Mouse (Mus musculus) olfactory bulb, adult 2 months (tissue): ENCODE data around the gene Fbxl14. TPM values are rescaled to one million over a fixed set of nuclear protein-coding genes. Genes with fewer than 3 reads are reported as not detected.

Experiments
- H3K27ac ChIP-seq: fragments of 200-500 bp; 2 replicates; pipeline ENCODE4 v1.5.1; 2012; ENCODE audit warnings: low read depth, low read length; ENCODE audit not compliant: insufficient read depth
- H3K4me1 ChIP-seq: fragments of 200-500 bp; 2 replicates; pipeline ENCODE4 v1.6.1; 2012; ENCODE audit warnings: low read length; ENCODE audit not compliant: control insufficient read depth, insufficient read depth
- H3K4me3 ChIP-seq: fragments of 200-500 bp; 2 replicates; pipeline ENCODE4 v1.5.1; 2012; ENCODE audit warnings: mild to moderate bottlenecking, low read depth, low read length, moderate library complexity; ENCODE audit not compliant: insufficient read depth
- CTCF ChIP-seq: fragments of 200-500 bp; IDR thresholded peaks from 2 replicates; pipeline ENCODE4 v1.5.1; 2012; ENCODE audit warnings: low read depth, mild to moderate bottlenecking, low read length, moderate library complexity; ENCODE audit not compliant: insufficient read depth
- POLR2A ChIP-seq: fragments of 200-500 bp; IDR thresholded peaks from 2 replicates; pipeline ENCODE4 v1.6.1; 2012; ENCODE audit warnings: mild to moderate bottlenecking, low read depth, low read length, moderate library complexity; ENCODE audit not compliant: insufficient read depth
- WGBS: fragments of 180-500 bp; shearing (Covaris S2); methylation state at CpG from one replicate; pipeline ENCODE4 v1.1.7; 2018; 5-methylcytosine and 5-hydroxymethylcytosine counted together
- polyA plus RNA-seq: library from polyadenylated mRNA; stranded (reverse); fragments of >200 nt; gene quantifications from 2 replicates; pipeline ENCODE4 v1.2.4, GENCODE M21; 2012; ENCODE audit warnings: low replicate concordance; ENCODE audit not compliant: missing spikeins, insufficient read depth, insufficient read length

Fbxl14 gene
- polyA plus RNA-seq, 1 experiment: not detected

GRCm38 (mm10) chr6:119448321-119449059, 31.0 kb upstream of the Fbxl14 start:
- Histone ChIP-seq H3K4me1 (peaks cover 27% of the 10 kb centered on the region), H3K27ac (no peak overlapping the region), H3K4me3 (peak overlapping the region; percentile 32)
- WGBS: 22% methylated on average over 18 of the region's 18 CpGs
- TF ChIP-seq POLR2A (no peak), CTCF (no peak)

- peak overlapping the region; percentile 32 for H3K4me3 ChIP-seq
- WGBS: 7% methylated on average over 23 of the region's 23 CpGs
- H3K4me1 ChIP-seq: peaks cover 25% of the 10 kb centered on the region
Observed at GRCm38 (mm10) chr6:119449060-119449499, 30.4 kb upstream of the Fbxl14 start.

GRCm38 (mm10) chr6:119450965-119451943, 28.2 kb upstream of the Fbxl14 start:
- TF ChIP-seq POLR2A (no peak), CTCF (no peak)

More at GRCm38 (mm10) chr6:119449060-119449499, 30.4 kb upstream of the Fbxl14 start:
- H3K27ac ChIP-seq: no peak overlapping the region
- TF ChIP-seq CTCF: no peak
- TF ChIP-seq POLR2A: no peak

GRCm38 (mm10) chr6:119451981-119452499, 27.4 kb upstream of the Fbxl14 start:
- TF ChIP-seq CTCF: no peak
- TF ChIP-seq POLR2A: no peak
- WGBS: under 1% methylated on average over 15 of the region's 15 CpGs
- H3K27ac ChIP-seq: peak overlapping the region; percentile 76
- H3K4me3 ChIP-seq: peak overlapping the region; percentile 39
- H3K4me1 ChIP-seq: peaks cover 21% of the 10 kb centered on the region

More at GRCm38 (mm10) chr6:119450965-119451943, 28.2 kb upstream of the Fbxl14 start:
- WGBS: 35% methylated on average over 14 of the region's 14 CpGs
- Histone ChIP-seq H3K4me1 (peaks cover 22% of the 10 kb centered on the region), H3K4me3 (no peak overlapping the region), H3K27ac (no peak overlapping the region)

- no peak overlapping the region for H3K4me3 ChIP-seq
- no peak overlapping the region for H3K27ac ChIP-seq
- no peaks in the 10 kb centered on the region for H3K4me1 ChIP-seq
- no peak for TF ChIP-seq POLR2A
- no peak for TF ChIP-seq CTCF
- 77% methylated on average over 8 of the region's 8 CpGs for WGBS
Observed at GRCm38 (mm10) chr6:119458166-119458565, 21.3 kb upstream of the Fbxl14 start.

- no peaks in the 10 kb centered on the region for H3K4me1 ChIP-seq
- WGBS: 93% methylated on average over 4 of the region's 4 CpGs
- H3K27ac ChIP-seq: no peak overlapping the region
- H3K4me3 ChIP-seq: no peak overlapping the region
- TF ChIP-seq CTCF: no peak
- no peak for TF ChIP-seq POLR2A
Observed at GRCm38 (mm10) chr6:119459041-119459440, 20.4 kb upstream of the Fbxl14 start.

GRCm38 (mm10) chr6:119460391-119460790, 19.1 kb upstream of the Fbxl14 start:
- Histone ChIP-seq H3K27ac (no peak overlapping the region), H3K4me3 (no peak overlapping the region), H3K4me1 (no peaks in the 10 kb centered on the region)
- WGBS: 92% methylated on average over 5 of the region's 5 CpGs
- TF ChIP-seq POLR2A (no peak), CTCF (no peak)

GRCm38 (mm10) chr6:119466161-119466560, 13.3 kb upstream of the Fbxl14 start:
- Histone ChIP-seq H3K4me3 (no peak overlapping the region), H3K4me1 (peaks cover 7% of the 10 kb centered on the region; the same call in 1 of the 2 replicates), H3K27ac (no peak overlapping the region)
- 94% methylated on average over 1 of the region's 1 CpGs for WGBS
- no peak for TF ChIP-seq POLR2A
- no peak for TF ChIP-seq CTCF
